Mouse (Mus musculus) CD4-positive, CD25-positive, alpha-beta regulatory T cell, adult 2 months (primary cell): ENCODE results near the gene Fam170b.

Source experiments
- DNase-seq: peaks from one replicate; pipeline ENCODE4 v3.0.0-alpha.2; 2012; ENCODE audit warnings: low read depth, low spot score

Gene Fam170b

DNA sequence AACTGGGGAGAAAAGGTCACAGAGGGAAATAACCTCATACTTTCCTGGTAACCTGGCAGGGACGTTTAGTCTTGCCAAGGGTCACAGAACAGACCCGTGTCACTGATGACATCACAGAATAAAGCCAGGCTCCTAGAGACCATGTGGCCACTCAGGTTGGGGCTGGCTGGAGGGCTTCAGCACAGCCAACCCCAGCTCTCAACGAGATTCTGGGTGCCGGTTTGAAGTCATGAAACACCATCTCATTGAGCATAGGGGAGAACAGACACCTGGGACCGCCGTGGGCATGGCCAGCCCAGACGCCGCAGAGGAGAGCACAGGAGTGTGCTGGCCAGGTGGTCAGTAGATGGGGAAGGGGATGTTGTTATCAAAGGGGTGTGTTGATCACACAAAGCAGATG, at the start of gene Fam170b:
Gene Fam170b, plus strand, starts transcription at position 116 of the 400 bp plus-strand sequence.
- no peak for DNase-seq

DNA sequence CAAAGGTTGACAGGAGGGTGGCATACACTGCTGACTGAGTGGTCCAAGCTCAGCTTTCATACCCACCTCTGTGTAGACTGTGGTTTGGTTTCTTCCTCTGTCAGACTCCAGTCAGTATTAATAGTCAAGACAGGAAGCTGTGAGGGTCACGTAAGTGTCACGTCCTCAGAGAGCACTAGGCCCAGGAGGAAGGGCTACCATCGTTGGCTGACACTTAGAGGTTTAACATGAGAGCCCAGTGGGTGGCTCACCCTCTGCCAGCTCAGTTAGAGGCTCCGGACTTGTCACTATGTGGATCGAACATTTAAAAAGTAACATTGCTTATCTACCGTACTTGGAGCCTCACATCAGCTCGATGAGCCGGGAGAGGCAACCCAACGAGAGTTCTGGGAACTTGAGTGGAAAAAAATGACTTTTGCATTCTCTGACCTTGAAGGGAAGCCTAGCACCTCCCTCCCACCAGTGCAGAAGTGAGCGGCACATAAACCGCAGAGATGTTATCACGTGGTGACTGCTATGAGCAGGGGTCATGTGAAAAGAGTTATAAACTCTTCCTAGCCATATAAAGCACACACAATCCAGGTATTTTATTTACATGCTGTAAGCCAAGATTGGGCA, 49.5 kb upstream of the Fam170b start:
- DNase-seq: peak; percentile 69

- DNase-seq: peak; percentile 11
These were observed 49.0 kb upstream of the Fam170b start for GRCm38 (mm10) chr14:32784748-32785134.

DNA sequence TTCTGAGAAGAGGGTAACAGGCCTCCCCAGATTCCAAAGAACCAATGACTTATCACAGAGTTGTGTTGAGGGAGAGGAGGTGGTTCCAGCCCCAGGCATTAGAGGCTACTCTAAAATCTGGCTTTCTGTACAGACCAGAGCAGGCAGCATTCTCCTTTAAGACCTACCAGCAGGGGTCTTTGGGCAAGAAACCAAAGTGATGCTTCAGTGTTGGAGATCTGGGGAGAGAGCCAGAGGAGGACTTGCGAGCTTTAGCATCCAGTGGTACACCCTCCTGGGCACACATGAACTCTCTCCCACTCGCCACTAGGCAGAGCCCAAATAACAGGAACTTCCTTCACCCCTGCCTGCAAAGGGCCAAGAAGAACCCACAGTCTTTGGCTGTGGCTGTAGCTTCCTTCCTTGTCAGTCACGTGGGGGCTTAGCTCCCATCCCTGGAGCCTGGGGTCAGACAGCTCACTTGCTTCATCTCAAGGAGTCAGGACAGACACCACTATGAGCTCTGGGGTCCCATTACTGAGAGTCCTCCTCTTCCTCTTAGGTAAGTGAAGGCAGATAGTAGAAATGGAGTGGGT, 48.1 kb upstream of the Fam170b start, which contains the start of gene Tmem273:
Gene Tmem273, plus strand, starts transcription at position 408 of the 575 bp plus-strand sequence.
- peak; percentile 23 for DNase-seq

DNA sequence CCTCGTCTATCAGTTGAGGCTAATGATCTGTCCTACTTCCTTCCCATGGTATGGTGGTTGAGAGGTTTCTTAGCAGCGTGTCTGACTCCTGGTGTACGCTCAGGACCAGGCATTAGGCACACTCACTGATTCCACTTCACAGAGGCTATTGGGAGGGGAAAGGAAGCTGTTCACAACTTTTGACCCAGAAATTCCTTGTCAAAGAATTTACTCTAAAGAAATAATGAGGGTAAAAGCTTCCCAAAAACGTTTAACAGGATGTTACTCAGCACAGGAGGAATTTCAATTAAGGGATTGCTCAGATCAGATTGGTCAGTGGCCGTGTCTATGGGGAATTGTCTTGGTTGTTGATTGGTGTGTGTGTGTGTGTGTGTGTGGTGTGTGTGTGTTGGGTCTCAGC, 46.1 kb upstream of the Fam170b start:
- DNase-seq: no peak

DNA sequence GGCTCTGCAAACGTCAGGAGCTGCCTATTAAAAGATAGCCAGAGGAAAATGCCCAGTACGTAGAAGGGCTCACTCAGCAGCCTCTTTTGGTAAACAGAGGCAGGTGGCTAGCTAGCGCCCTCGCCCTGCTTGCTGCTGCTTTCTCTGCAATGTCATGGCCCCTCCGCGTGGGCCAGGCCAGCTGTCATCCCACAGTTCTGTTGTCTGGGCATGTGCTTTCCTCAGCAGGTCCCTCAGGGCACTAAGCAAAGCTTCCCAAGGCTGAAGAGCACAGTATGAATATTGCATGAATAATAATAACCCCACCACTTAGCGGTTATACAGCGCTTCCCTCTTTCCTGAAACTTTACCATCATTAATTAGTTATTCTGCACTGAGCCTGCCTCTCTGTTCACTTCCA, 37.4 kb upstream of the Fam170b start:
- DNase-seq: no peak

GRCm38 (mm10) chr14:32797803-32798202, 36.0 kb upstream of the Fam170b start:
- DNase-seq: no peak

DNA sequence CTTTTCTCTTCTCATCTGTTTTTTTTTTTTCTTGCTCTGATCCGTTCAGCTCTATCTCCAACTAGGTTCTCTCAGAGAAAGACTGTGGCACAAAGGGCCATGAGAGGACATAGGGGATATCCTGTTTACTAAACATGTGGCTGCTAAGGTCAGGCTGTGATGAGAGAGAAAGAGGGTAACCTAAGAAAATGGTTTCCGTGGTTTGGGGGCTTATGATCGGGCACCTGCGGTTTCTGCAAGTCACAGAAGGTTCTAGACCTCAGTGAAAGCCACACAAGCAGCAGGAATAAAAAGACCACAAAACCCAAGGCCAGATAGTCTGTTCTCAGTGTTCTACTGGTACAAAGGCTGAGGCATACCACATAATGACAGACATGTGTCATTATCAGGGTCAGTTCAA, 35.4 kb upstream of the Fam170b start:
- peak; percentile 14 for DNase-seq

DNA sequence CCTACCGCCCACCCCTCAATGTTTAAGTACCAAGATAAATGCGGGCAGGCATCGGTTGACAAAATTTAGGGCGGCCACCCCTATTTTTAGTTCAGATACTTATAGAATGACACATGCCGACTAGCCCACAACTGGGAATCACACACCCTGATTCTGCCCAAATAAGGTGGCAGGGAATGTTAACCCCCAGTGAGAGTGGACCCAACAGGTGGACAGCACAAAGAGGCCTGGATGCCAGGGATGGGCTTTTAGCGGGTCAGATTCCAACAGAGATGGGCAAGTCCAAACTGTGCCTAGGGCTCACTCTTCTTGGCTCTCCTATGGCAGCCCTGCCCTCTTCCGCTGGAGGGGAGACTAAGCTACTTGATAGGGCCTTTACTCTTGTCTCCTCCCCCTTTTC, 33.7 kb upstream of the Fam170b start:
- no peak for DNase-seq

GRCm38 (mm10) chr14:32801016-32801661, 32.6 kb upstream of the Fam170b start:
- DNase-seq: peak; percentile 46

- no peak for DNase-seq
These were observed 32.1 kb upstream of the Fam170b start for GRCm38 (mm10) chr14:32801662-32802024.

DNA sequence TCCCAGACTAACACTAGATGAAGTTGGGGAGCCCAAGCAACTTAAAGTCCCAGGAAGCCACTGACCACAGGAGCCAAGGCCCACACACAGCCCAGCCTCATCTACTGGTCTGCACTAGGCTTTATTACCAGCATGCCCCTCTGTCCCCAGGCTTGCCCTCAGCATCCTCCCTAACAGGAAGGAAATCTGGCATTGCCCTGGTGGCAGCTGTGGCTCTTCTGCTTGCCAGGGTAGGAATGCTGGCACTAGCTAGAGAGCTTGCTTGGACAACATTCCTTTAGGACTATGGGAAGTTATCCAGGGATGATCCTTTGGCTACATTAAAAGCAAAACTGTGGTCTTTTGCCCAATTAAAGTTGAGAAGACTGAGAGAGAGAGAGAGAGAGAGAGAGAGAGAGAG, 23.7 kb upstream of the Fam170b start:
- no peak for DNase-seq

DNA sequence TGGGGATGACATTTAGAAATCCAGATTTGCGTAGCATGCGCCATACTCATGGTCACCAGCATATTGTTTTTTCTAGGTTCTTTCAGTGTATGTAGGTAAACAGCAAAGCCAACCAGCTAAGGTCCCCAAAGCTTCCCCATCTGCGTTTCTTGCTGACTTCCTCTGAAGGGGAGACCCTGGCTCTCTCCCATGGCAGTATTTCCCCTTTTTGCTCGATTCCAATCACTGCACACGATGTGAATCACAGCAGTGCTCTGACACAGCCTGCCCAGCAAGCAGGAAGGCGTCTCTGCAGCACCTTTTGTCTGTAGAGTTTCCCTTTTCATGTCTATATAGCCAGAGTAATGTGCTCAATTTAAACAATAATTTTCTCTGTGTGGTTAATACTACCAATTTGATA, 21.3 kb upstream of the Fam170b start:
- no peak for DNase-seq

DNA sequence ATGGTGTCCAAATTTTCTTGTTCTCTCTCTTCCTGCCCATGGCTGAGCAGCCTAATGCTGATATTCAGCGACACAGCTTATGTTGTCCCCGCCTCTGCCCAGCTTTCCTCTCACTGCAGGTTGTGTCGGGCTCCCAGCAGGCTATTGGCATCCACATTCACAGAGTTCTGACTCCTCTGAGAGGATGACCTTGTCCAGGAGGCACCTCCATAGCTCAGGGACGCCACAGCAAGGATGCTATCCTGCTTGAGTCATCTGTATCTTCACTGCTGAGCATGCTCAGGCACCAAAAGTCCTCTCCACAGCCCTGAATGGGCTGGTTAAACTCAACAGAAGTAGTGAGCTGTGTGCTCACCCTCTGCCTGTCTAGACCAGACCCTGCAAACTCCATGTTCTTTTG, 18.8 kb upstream of the Fam170b start:
- no peak for DNase-seq

GRCm38 (mm10) chr14:32816533-32816932, 17.2 kb upstream of the Fam170b start:
- DNase-seq: peak; percentile 56

DNA sequence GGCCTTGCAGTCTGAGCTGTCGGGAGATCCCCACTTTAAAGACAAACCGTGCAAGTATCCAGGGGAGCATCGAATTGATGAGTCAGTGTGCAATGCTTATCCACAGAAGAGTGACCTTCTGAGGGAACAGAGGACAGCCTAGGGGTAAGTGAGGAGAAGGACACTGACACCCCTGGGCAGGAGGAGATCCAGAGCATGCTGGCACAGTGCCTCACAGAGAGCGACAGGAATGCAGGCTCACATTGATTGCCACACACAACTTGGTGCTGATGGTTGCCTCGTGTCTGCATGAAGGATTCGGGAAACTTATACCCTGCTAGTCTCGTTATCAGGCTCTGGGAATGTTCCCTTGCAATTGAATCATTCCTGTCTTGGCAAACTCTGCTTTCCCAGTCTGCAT, 16.5 kb upstream of the Fam170b start:
- DNase-seq: no peak

GRCm38 (mm10) chr14:32819297-32819696, 14.5 kb upstream of the Fam170b start:
- DNase-seq: no peak

DNA sequence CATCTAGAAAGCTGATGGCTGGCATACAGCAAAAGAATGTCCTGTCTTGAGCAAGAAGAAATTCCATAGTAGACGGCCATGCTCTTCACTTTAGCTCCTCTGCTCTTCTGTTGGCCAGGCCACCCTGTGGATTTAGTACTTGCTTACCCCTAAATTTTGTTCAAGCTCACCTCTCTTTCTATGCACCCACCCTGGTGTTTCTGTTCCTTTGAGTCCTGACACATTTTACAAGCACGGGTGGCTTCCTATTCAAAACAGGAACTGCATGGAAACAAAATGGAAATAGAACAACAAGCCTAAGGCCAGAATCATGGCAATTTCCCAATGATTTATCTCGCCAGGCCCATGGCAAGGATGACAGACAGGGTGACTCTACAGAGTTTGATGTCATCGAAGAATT, 10.9 kb upstream of the Fam170b start:
- DNase-seq: no peak

DNA sequence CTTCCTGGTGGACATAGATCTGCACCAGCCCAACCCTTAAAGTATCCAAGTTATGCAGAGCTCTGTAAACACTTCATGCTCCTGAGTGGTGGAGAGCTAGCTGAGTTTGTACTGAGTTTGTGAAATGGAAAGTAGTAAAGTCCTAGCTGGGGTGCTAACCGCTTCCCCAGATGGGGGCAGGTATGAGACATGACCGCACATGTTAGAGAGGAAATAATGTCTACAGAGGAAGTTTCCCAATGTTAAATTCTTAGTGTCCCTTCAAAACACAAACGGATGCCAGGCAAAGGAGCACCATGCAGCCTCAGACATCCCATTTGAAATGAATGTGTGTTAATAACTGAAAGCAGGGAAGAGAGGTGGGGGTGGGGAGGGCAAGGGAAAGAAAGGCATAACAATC, 9.9 kb upstream of the Fam170b start:
- no peak for DNase-seq

- no peak for DNase-seq
These were observed 9.3 kb upstream of the Fam170b start for GRCm38 (mm10) chr14:32824267-32825150.

GRCm38 (mm10) chr14:32825426-32826032, 8.2 kb upstream of the Fam170b start:
- no peak for DNase-seq

- DNase-seq: no peak
These were observed 6.6 kb upstream of the Fam170b start for GRCm38 (mm10) chr14:32827165-32827564.
